Mouse (Mus musculus): ENCODE data around the gene Olfr450. TPM values are rescaled to one million over a fixed set of nuclear protein-coding genes. Genes with fewer than 3 reads are reported as not detected.

Gene Olfr450
- not detected for total RNA-seq (2022)

- no peak for DNase-seq (ENCODE audit: low spot score)
Observed at GRCm38 (mm10) chr6:42811639-42812038, at the start of gene Olfr450. TSS of gene Olfr450 (plus strand) at chr6:42811939.

- no peak for DNase-seq (ENCODE audit: low spot score)
Observed at GRCm38 (mm10) chr6:42777066-42777465, 34.7 kb upstream of the Olfr450 start.

GRCm38 (mm10) chr6:42784793-42785192, 26.9 kb upstream of the Olfr450 start, which contains the start of gene Olfr452:
TSS of gene Olfr452 (plus strand) at chr6:42785093.
- no peak for DNase-seq (ENCODE audit: low spot score)

- no peak for DNase-seq (ENCODE audit: low spot score)
Observed at GRCm38 (mm10) chr6:42790247-42790948, 21.3 kb upstream of the Olfr450 start.

- DNase-seq (ENCODE audit: low spot score): no peak
Observed at GRCm38 (mm10) chr6:42790949-42791556, 20.7 kb upstream of the Olfr450 start.

GRCm38 (mm10) chr6:42794982-42795381, 16.8 kb upstream of the Olfr450 start:
- no peak for DNase-seq (ENCODE audit: low spot score)

- DNase-seq (ENCODE audit: low spot score): no peak
Observed at GRCm38 (mm10) chr6:42834084-42834483, 22.3 kb downstream of the Olfr450 start, which contains the start of gene Olfr449. TSS of gene Olfr449 (plus strand) at chr6:42834384.

GRCm38 (mm10) chr6:42860222-42860819, 48.6 kb downstream of the Olfr450 start:
- DNase-seq (ENCODE audit: low spot score): peak; percentile 45

Other genes with a start within 250 kb of the Olfr450 start
- gene Tcaf3, start 214.2 kb upstream of the Olfr450 start, total RNA-seq (2022): not detected
- 1 to 10 TPM; 3.1 to 4.0 (median 3.4) TPM for gene Tcaf2, start 166.7 kb upstream of the Olfr450 start, total RNA-seq (2022)
- 10 to 100 TPM in 1 of 4 experiments, 1 to 10 TPM in 3; 8.0 to 10.5 (median 9.3) TPM for gene Tcaf1, start 101.9 kb upstream of the Olfr450 start, total RNA-seq (2022)
- gene Olfr453, start 72.6 kb upstream of the Olfr450 start, total RNA-seq (2022): not detected
- not detected for gene Olfr38, start 55.5 kb upstream of the Olfr450 start, total RNA-seq (2022)
- not detected for gene Olfr452, start 26.8 kb upstream of the Olfr450 start, total RNA-seq (2022)
- gene Olfr449, start 22.4 kb downstream of the Olfr450 start, total RNA-seq (2022): not detected
- not detected for gene Olfr448, start 78.5 kb downstream of the Olfr450 start, total RNA-seq (2022)
- gene Olfr447, start 96.9 kb downstream of the Olfr450 start, total RNA-seq (2022): not detected
- gene Olfr446, start 109.4 kb downstream of the Olfr450 start, total RNA-seq (2022): not detected
- not detected for gene Olfr444, start 137.1 kb downstream of the Olfr450 start, total RNA-seq (2022)

All from heart, adult 8-10 months (tissue).